Comparison of ENCODE assay signal across 10 mouse cellular contexts in the genomic region with DNA sequence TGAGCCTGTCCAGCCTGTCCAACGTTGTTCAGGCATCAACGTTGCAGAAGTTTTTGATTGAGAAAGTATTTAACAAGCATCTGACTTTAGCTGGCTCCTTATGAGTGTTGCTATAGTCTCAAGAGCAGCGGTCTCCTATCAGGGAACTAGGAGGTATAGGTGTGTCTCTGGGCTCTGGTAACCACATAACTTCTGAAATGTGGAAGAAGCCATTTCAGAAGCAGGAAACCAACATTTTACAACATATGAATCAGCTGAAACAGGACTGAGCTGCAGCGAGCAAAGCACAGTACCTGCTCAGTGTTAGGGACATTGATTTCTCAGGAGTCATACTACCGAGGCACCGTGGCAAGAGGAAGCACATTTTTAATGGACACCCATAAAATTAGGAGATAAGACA. TPM values are rescaled to one million over a fixed set of nuclear protein-coding genes. Genes with fewer than 3 reads are reported as not detected.
DNase-seq lines count a peak whose midpoint lies in the region; ATAC-seq lines count a peak whose summit lies in the region.
"Had no signal": no experiment of that assay in that cellular context is flagged by ENCODE, and none has a peak within 500 bp of the region (broad histone marks: within the 10 kb centered on the region; RNA-seq: fewer than 3 reads in every experiment).

No protein-coding gene starts in this region.

- peak overlapping the region; percentile 33 for H3K4me3 ChIP-seq in liver, embryonic 15.5 days (replicated peaks)
- H3K4me3 ChIP-seq in brown adipose tissue, adult 24 weeks (ENCODE audit: insufficient read depth, low read depth, low read length): peak overlapping the region; percentile 61
- no peak overlapping the region for H3K4me3 ChIP-seq in hindbrain, embryonic 13.5 days

- 27% methylated on average over 6 of the region's 6 CpGs for WGBS in liver, embryonic 15.5 days (ENCODE audit: insufficient replicate concordance)
- 7% methylated on average over 6 of the region's 6 CpGs for WGBS in large intestine, adult 2 months
- WGBS in hindbrain, embryonic 13.5 days: 89% methylated on average over 6 of the region's 6 CpGs

- no peak overlapping the region for H3K9ac ChIP-seq in liver, embryonic 15.5 days
- H3K9ac ChIP-seq in hindbrain, embryonic 13.5 days: no peak overlapping the region
- H3K9ac ChIP-seq: hindbrain, embryonic 14.5 days had no signal

- H3K27me3 ChIP-seq in liver, embryonic 15.5 days: no peaks in the 10 kb centered on the region
- no peaks in the 10 kb centered on the region for H3K27me3 ChIP-seq in splenic B cell, adult 2 months (ENCODE audit: control insufficient read depth, insufficient read depth, low read length, poor library complexity, severe bottlenecking)
- H3K27me3 ChIP-seq in hindbrain, embryonic 13.5 days: no peaks in the 10 kb centered on the region
- H3K27me3 ChIP-seq: Patski had no signal

- no peaks in the 10 kb centered on the region for H3K36me3 ChIP-seq in liver, embryonic 15.5 days (replicated peaks)
- no peaks in the 10 kb centered on the region for H3K36me3 ChIP-seq in splenic B cell, adult 2 months (ENCODE audit: control insufficient read depth, insufficient read depth, low read length, poor library complexity, severe bottlenecking)
- H3K36me3 ChIP-seq in hindbrain, embryonic 13.5 days: no peaks in the 10 kb centered on the region

- no peak overlapping the region for H3K4me2 ChIP-seq in liver, embryonic 15.5 days
- H3K4me2 ChIP-seq in hindbrain, embryonic 13.5 days: no peak overlapping the region
- H3K4me2 ChIP-seq: hindbrain, embryonic 14.5 days; midbrain, embryonic 11.5 days had no signal

- no peak for DNase-seq in liver
- DNase-seq in large intestine, adult 2 months (ENCODE audit: low read depth, low spot score): peak; percentile 43
- DNase-seq in splenic B cell, adult 2 months (ENCODE audit: low read depth, low spot score): peak; percentile 30
- no peak for DNase-seq in thymus, postnatal 14 days

- no peak overlapping the region for H3K27ac ChIP-seq in liver, embryonic 15.5 days (replicated peaks)
- peak overlapping the region; percentile 39; the same call in 1 of the 2 replicates for H3K27ac ChIP-seq in brown adipose tissue, adult 24 weeks (replicated peaks; ENCODE audit: low read depth, low read length)
- H3K27ac ChIP-seq in hindbrain, embryonic 13.5 days: no peak overlapping the region
- H3K27ac ChIP-seq: hindbrain, embryonic 14.5 days had no signal

- H3K4me1 ChIP-seq in liver, embryonic 15.5 days (replicated peaks): no peaks in the 10 kb centered on the region
- no peaks in the 10 kb centered on the region for H3K4me1 ChIP-seq in brown adipose tissue, adult 24 weeks (ENCODE audit: control insufficient read depth, insufficient read depth, insufficient read length, low read length)
- no peaks in the 10 kb centered on the region for H3K4me1 ChIP-seq in hindbrain, embryonic 13.5 days (replicated peaks)

- ATAC-seq in liver, embryonic 15.5 days (ENCODE audit: insufficient read depth): no peak
- ATAC-seq in hindbrain, embryonic 13.5 days (ENCODE audit: low FRiP score): no peak

- H3K9me3 ChIP-seq in liver, embryonic 15.5 days (replicated peaks): no peaks in the 10 kb centered on the region
- no peaks in the 10 kb centered on the region for H3K9me3 ChIP-seq in hindbrain, embryonic 13.5 days

RNA-seq across cellular contexts. Expression of a gene that starts 1.5 kb away (rescaled TPM):
- polyA plus RNA-seq in liver, embryonic 15.5 days (2015; fragmentation: Nextera tagmentation; extraction: Ambion mirVana): 81.8 and 83.5 TPM in 2 replicates
- 54.0 and 119 TPM in 2 replicates for polyA plus RNA-seq in brown adipose tissue, adult 24 weeks (2012; ENCODE audit: insufficient read depth, insufficient read length, missing spikeins)
- 5.7 and 6.0 TPM in 2 replicates for polyA plus RNA-seq in large intestine, adult 2 months (2012; rRNA removed)
- 8.4 and 9.5 TPM in 2 replicates for polyA plus RNA-seq in hindbrain, embryonic 13.5 days (2015; fragmentation: Nextera tagmentation; extraction: Ambion mirVana)

Comparison
In these comparisons a context has a peak if more than half of its experiments do, and no peak if none do; other contexts are left out.
1. DNase-seq: peak in large intestine, adult 2 months (single experiment) and splenic B cell, adult 2 months (single experiment); none in liver (single experiment) and thymus, postnatal 14 days (single experiment).